Mouse (Mus musculus): ENCODE results near the gene Ppp2r5d. TPM values are rescaled to one million over a fixed set of nuclear protein-coding genes. Genes with fewer than 3 reads are reported as not detected.

Ppp2r5d gene
- polyA plus RNA-seq, 1 experiment from 2014 or later = 78.7 TPM

- peaks cover 27% of the 10 kb centered on the region for H3K4me1 ChIP-seq (replicated peaks)
- H3K27ac ChIP-seq (replicated peaks) = no peak overlapping the region
- no peak overlapping the region for H3K4me2 ChIP-seq
- peaks cover 42% of the 10 kb centered on the region for H3K36me3 ChIP-seq
- ATAC-seq (ENCODE audit: low read depth) = no peak
- H3K27me3 ChIP-seq = no peaks in the 10 kb centered on the region
- H3K9me3 ChIP-seq = no peaks in the 10 kb centered on the region
- WGBS = 83% methylated on average over 6 of the region's 6 CpGs
- H3K4me3 ChIP-seq = no peak overlapping the region
- H3K9ac ChIP-seq = no peak overlapping the region
Measured at GRCm38 (mm10) chr17:46698515-46698914, 6.4 kb downstream of the Ppp2r5d start.

GRCm38 (mm10) chr17:46694517-46695063, 10.3 kb downstream of the Ppp2r5d start:
- Histone ChIP-seq H3K27me3 (no peaks in the 10 kb centered on the region), H3K4me3 (no peak overlapping the region), H3K27ac (replicated peaks) (no peak overlapping the region), H3K9ac (no peak overlapping the region), H3K9me3 (no peaks in the 10 kb centered on the region), H3K4me2 (no peak overlapping the region), H3K4me1 (replicated peaks) (no peaks in the 10 kb centered on the region), H3K36me3 (peaks cover 38% of the 10 kb centered on the region)
- WGBS = 77% methylated on average over 1 of the region's 1 CpGs
- no peak for ATAC-seq (ENCODE audit: low read depth)

- H3K4me1 ChIP-seq (replicated peaks) = no peaks in the 10 kb centered on the region
- H3K4me3 ChIP-seq = no peak overlapping the region
- no peak overlapping the region for H3K4me2 ChIP-seq
- no peak overlapping the region for H3K27ac ChIP-seq (replicated peaks)
- no peaks in the 10 kb centered on the region for H3K9me3 ChIP-seq
- H3K36me3 ChIP-seq = peaks cover 32% of the 10 kb centered on the region
- no peak for ATAC-seq (ENCODE audit: low read depth)
- no peak overlapping the region for H3K9ac ChIP-seq
- no peaks in the 10 kb centered on the region for H3K27me3 ChIP-seq
- WGBS = 92% methylated on average over 2 of the region's 2 CpGs
Measured at GRCm38 (mm10) chr17:46691390-46691789, 13.5 kb downstream of the Ppp2r5d start.

- Histone ChIP-seq H3K4me2 (no peak overlapping the region), H3K4me1 (replicated peaks) (no peaks in the 10 kb centered on the region), H3K27ac (replicated peaks) (no peak overlapping the region), H3K9me3 (no peaks in the 10 kb centered on the region), H3K27me3 (no peaks in the 10 kb centered on the region), H3K4me3 (no peak overlapping the region), H3K36me3 (peaks cover 32% of the 10 kb centered on the region), H3K9ac (no peak overlapping the region)
- WGBS = 95% methylated on average over 12 of the region's 12 CpGs
- ATAC-seq (ENCODE audit: low read depth) = no peak
Measured at GRCm38 (mm10) chr17:46690665-46691064, 14.2 kb downstream of the Ppp2r5d start.

GRCm38 (mm10) chr17:46685913-46686312, 19.0 kb downstream of the Ppp2r5d start:
- H3K4me2 ChIP-seq = no peak overlapping the region
- H3K36me3 ChIP-seq = peaks cover 59% of the 10 kb centered on the region
- no peak overlapping the region for H3K9ac ChIP-seq
- H3K9me3 ChIP-seq = no peaks in the 10 kb centered on the region
- ATAC-seq (ENCODE audit: low read depth) = no peak
- peaks cover 10% of the 10 kb centered on the region for H3K4me1 ChIP-seq (replicated peaks)
- no peak overlapping the region for H3K4me3 ChIP-seq
- no peak overlapping the region for H3K27ac ChIP-seq (replicated peaks)
- WGBS = 91% methylated on average over 6 of the region's 6 CpGs
- H3K27me3 ChIP-seq = no peaks in the 10 kb centered on the region

- 80% methylated on average over 16 of the region's 16 CpGs for WGBS
Measured at GRCm38 (mm10) chr17:46682654-46683389, 22.1 kb downstream of the Ppp2r5d start.

GRCm38 (mm10) chr17:46681466-46682118, 23.3 kb downstream of the Ppp2r5d start:
- peak; percentile 1; the same call in 1 of the 2 replicates for ATAC-seq (ENCODE audit: low read depth)
- Histone ChIP-seq H3K4me1 (replicated peaks) (peaks cover 29% of the 10 kb centered on the region), H3K36me3 (peaks cover 59% of the 10 kb centered on the region), H3K4me3 (peak overlapping the region; percentile 69), H3K27ac (replicated peaks) (peak overlapping the region; percentile 82), H3K9ac (peak overlapping the region; percentile 78), H3K27me3 (no peaks in the 10 kb centered on the region), H3K9me3 (no peaks in the 10 kb centered on the region), H3K4me2 (peak overlapping the region; percentile 94)
- WGBS = 26% methylated on average over 12 of the region's 12 CpGs

More at GRCm38 (mm10) chr17:46682654-46683389, 22.1 kb downstream of the Ppp2r5d start:
- H3K4me3 ChIP-seq = no peak overlapping the region
- no peak overlapping the region for H3K9ac ChIP-seq
- no peaks in the 10 kb centered on the region for H3K27me3 ChIP-seq
- H3K36me3 ChIP-seq = peaks cover 59% of the 10 kb centered on the region
- H3K4me2 ChIP-seq = no peak overlapping the region
- H3K27ac ChIP-seq (replicated peaks) = no peak overlapping the region
- H3K9me3 ChIP-seq = no peaks in the 10 kb centered on the region
- H3K4me1 ChIP-seq (replicated peaks) = peaks cover 29% of the 10 kb centered on the region
- ATAC-seq (ENCODE audit: low read depth) = no peak

GRCm38 (mm10) chr17:46680760-46681373, 24.0 kb downstream of the Ppp2r5d start, which contains the start of gene Klhdc3:
TSS of gene Klhdc3 (minus strand) at chr17:46680914.
- Histone ChIP-seq H3K4me3 (peak within 1 kb of the TSS; percentile 69), H3K4me2 (peak within 1 kb of the TSS; percentile 94), H3K9ac (peak within 1 kb of the TSS; percentile 80), H3K36me3 (peaks cover 59% of the 10 kb centered on the region), H3K4me1 (replicated peaks) (peaks cover 29% of the 10 kb centered on the region), H3K9me3 (no peaks in the 10 kb centered on the region), H3K27ac (replicated peaks) (peak within 1 kb of the TSS; percentile 91), H3K27me3 (no peaks in the 10 kb centered on the region)
- WGBS = under 1% methylated on average over 49 of the region's 49 CpGs
- ATAC-seq (ENCODE audit: low read depth) = peak; percentile 97

- Histone ChIP-seq H3K36me3 (peaks cover 59% of the 10 kb centered on the region), H3K9ac (peak overlapping the region; percentile 80), H3K4me1 (replicated peaks) (peaks cover 31% of the 10 kb centered on the region)
Measured at GRCm38 (mm10) chr17:46679843-46680759, 24.8 kb downstream of the Ppp2r5d start.

GRCm38 (mm10) chr17:46678911-46679310, 26.0 kb downstream of the Ppp2r5d start:
- no peak overlapping the region for H3K27ac ChIP-seq (replicated peaks)
- H3K36me3 ChIP-seq = peaks cover 53% of the 10 kb centered on the region
- H3K4me1 ChIP-seq (replicated peaks) = peaks cover 39% of the 10 kb centered on the region
- WGBS = 69% methylated on average over 9 of the region's 9 CpGs
- peak overlapping the region; percentile 69 for H3K4me3 ChIP-seq
- H3K27me3 ChIP-seq = no peaks in the 10 kb centered on the region
- peak overlapping the region; percentile 80 for H3K9ac ChIP-seq
- no peaks in the 10 kb centered on the region for H3K9me3 ChIP-seq
- no peak for ATAC-seq (ENCODE audit: low read depth)
- peak overlapping the region; percentile 76 for H3K4me2 ChIP-seq

More at GRCm38 (mm10) chr17:46679843-46680759, 24.8 kb downstream of the Ppp2r5d start:
- ATAC-seq (ENCODE audit: low read depth) = peak; percentile 48
- Histone ChIP-seq H3K4me2 (peak overlapping the region; percentile 76), H3K27me3 (no peaks in the 10 kb centered on the region), H3K4me3 (peak overlapping the region; percentile 69), H3K27ac (replicated peaks) (peak overlapping the region; percentile 91), H3K9me3 (no peaks in the 10 kb centered on the region)
- under 1% methylated on average over 34 of the region's 34 CpGs for WGBS

GRCm38 (mm10) chr17:46678416-46678815, 26.5 kb downstream of the Ppp2r5d start, which contains the start of gene Mea1:
TSS of gene Mea1 (plus strand) at chr17:46678793.
- 88% methylated on average over 9 of the region's 9 CpGs for WGBS
- H3K9ac ChIP-seq = peak within 1 kb of the TSS; percentile 80
- peaks cover 43% of the 10 kb centered on the region for H3K4me1 ChIP-seq (replicated peaks)
- peak within 1 kb of the TSS; percentile 76 for H3K4me2 ChIP-seq
- no peak for ATAC-seq (ENCODE audit: low read depth)
- no peaks in the 10 kb centered on the region for H3K27me3 ChIP-seq
- no peaks in the 10 kb centered on the region for H3K9me3 ChIP-seq
- H3K27ac ChIP-seq (replicated peaks) = peak within 1 kb of the TSS; percentile 91; the same call in 1 of the 2 replicates
- peak within 1 kb of the TSS; percentile 69 for H3K4me3 ChIP-seq
- H3K36me3 ChIP-seq = peaks cover 48% of the 10 kb centered on the region
